9 mouse cellular contexts compared by ENCODE assay signal in the genomic region with DNA sequence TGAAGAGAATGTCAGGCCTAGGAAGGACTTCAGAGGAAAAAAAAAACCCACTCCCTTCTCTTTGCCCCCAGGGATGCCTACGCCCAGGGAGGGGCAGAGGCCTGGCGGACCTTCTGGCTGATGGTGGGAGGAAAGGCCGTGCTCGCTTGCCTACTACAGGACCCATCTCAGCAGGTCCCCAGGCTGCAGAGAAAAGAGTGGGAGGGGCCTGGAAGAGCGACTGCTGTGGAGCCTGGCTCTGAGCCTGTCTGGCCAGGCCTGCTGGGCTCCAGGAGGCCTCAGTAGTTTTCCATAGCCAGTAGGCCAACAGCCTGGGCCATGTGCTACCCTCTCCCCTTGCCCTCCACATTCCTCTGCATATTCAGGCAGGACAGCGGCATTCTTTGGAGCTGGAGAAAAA. TPM values are rescaled to one million over a fixed set of nuclear protein-coding genes. Genes with fewer than 3 reads are reported as not detected.
DNase-seq lines count a peak whose midpoint lies in the region; ATAC-seq and TF ChIP-seq lines count a peak whose summit lies in the region.
"Had no signal": no experiment of that assay in that cellular context is flagged by ENCODE, and none has a peak within 500 bp of the region (broad histone marks: within the 10 kb centered on the region; RNA-seq: fewer than 3 reads in every experiment).

No protein-coding gene starts in this region.

- no peak overlapping the region for H3K4me3 ChIP-seq in stomach, postnatal 0 days (ENCODE audit: low read depth, low read length)
- H3K4me3 ChIP-seq: neural tube, embryonic 13.5 days had no signal

- peak; percentile 16 to 44 for DNase-seq in adrenal gland, adult (ENCODE audit: inconsistent age in 2 of 2, low spot score in 1 of 2)
- no peak for DNase-seq in adrenal gland, postnatal 4 days (ENCODE audit: low spot score in 2 of 2)
- DNase-seq in left cerebral cortex, postnatal 4 days = peak; percentile 25
- no peak for DNase-seq in left cerebral cortex, adult 11 months (ENCODE audit: low spot score)
- peak; percentile 33 to 41 for DNase-seq in cerebellum, postnatal 36 days
- DNase-seq in kidney, adult 9 months = peak; percentile 68
- DNase-seq in stomach, postnatal 0 days (ENCODE audit: low spot score) = no peak
- DNase-seq in spleen, adult 12 weeks (ENCODE audit: low spot score) = no peak

- no peaks in the 10 kb centered on the region for H3K4me1 ChIP-seq in stomach, postnatal 0 days (replicated peaks; ENCODE audit: control insufficient read depth, insufficient read depth)

- H3K36me3 ChIP-seq in stomach, postnatal 0 days (ENCODE audit: control insufficient read depth, insufficient read depth, low read length) = no peaks in the 10 kb centered on the region
- H3K36me3 ChIP-seq: neural tube, embryonic 13.5 days had no signal

- ATAC-seq in stomach, postnatal 0 days (ENCODE audit: low FRiP score, low TSS enrichment) = no peak

- no peak for TF ChIP-seq EP300 in stomach, postnatal 0 days (optimal IDR thresholded peaks at IDR 0.05)

- H3K9ac ChIP-seq in stomach, postnatal 0 days (ENCODE audit: low read length) = 0 out of 2 replicates have a peak overlapping the region, but pooled peaks have one; percentile 18
- H3K9ac ChIP-seq: neural tube, embryonic 13.5 days had no signal

- no peak overlapping the region for H3K27ac ChIP-seq in stomach, postnatal 0 days (replicated peaks)
- H3K27ac ChIP-seq: neural tube, embryonic 13.5 days had no signal

- intact Hi-C loops in left cerebral cortex, postnatal 4 days (cut with DNase I) = no loop called here

- no peaks in the 10 kb centered on the region for H3K9me3 ChIP-seq in stomach, postnatal 0 days (ENCODE audit: control insufficient read depth, low read length)
- H3K9me3 ChIP-seq: neural tube, embryonic 13.5 days had no signal

- no peaks in the 10 kb centered on the region for H3K27me3 ChIP-seq in stomach, postnatal 0 days (ENCODE audit: control insufficient read depth, insufficient read depth, low read length)
- H3K27me3 ChIP-seq: neural tube, embryonic 13.5 days had no signal

- 45% methylated on average over 6 of the region's 6 CpGs for WGBS in stomach, postnatal 0 days

- TF ChIP-seq CTCF in stomach, postnatal 0 days (IDR thresholded peaks at IDR 0.05; ENCODE audit: low read depth) = no peak

- no peak overlapping the region for H3K4me2 ChIP-seq in stomach, postnatal 0 days (replicated peaks; ENCODE audit: low read depth)
- H3K4me2 ChIP-seq: neural tube, embryonic 13.5 days had no signal

RNA-seq across cellular contexts. Expression of a gene that starts 47.1 kb away (rescaled TPM):
- total RNA-seq in adrenal gland, postnatal 4 days (2021) = not detected
- total RNA-seq in left cerebral cortex, postnatal 4 days (2021) = not detected
- 0.08 and 0.27 TPM in 2 replicates for polyA plus RNA-seq in stomach, postnatal 0 days (2015; fragmentation: Nextera tagmentation; extraction: Ambion mirVana)
- polyA plus RNA-seq: neural tube, embryonic 13.5 days had no signal

Comparison
In these comparisons a context has a peak if more than half of its experiments do, and no peak if none do; other contexts are left out.
1. DNase-seq: peak in adrenal gland, adult (2 of 2), left cerebral cortex, postnatal 4 days (single experiment), cerebellum, postnatal 36 days (2 of 2) and kidney, adult 9 months (single experiment); none in adrenal gland, postnatal 4 days (0 of 2), left cerebral cortex, adult 11 months (single experiment), stomach, postnatal 0 days (single experiment) and spleen, adult 12 weeks (single experiment).